Mouse (Mus musculus) fat pad, adult 2 months (tissue): Measurements from ENCODE around the gene Palld.
A peak's percentile ranks its signal among the peaks of the same experiment; 100 is the strongest.

Experiments
- DNase-seq: peaks from one replicate; pipeline ENCODE4 v3.0.0-alpha.2; 2011; ENCODE audit warnings: low read depth, low spot score; ENCODE audit errors: extremely low read depth

Gene Palld

GRCm38 (mm10) chr8:61868481-61868880 is 34.0 kb downstream of the Palld start:
- no peak for DNase-seq

DNA sequence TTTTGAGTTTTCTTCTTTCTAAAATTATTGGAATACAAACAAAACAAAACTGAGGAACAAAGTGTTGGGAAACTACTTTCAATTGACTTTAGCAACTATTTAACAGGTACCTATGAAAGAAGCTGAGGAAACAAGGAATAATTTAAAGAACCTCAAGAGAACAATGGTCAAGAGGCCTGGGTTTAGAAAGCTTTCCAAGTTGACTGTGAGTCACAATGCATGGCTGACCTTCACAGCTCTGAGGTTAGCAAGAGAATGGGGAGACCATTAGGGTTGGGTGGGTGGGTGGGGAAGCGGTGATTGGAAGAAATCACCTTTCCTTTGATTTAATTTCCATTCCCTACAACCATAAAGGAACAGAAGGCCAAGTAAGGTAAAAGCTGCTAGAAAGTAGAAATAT is 35.6 kb downstream of the Palld start:
- DNase-seq: no peak

GRCm38 (mm10) chr8:61865365-61865764 is 37.1 kb downstream of the Palld start:
- DNase-seq: no peak

GRCm38 (mm10) chr8:61851270-61851669 is 51.2 kb downstream of the Palld start:
- DNase-seq: no peak

DNA sequence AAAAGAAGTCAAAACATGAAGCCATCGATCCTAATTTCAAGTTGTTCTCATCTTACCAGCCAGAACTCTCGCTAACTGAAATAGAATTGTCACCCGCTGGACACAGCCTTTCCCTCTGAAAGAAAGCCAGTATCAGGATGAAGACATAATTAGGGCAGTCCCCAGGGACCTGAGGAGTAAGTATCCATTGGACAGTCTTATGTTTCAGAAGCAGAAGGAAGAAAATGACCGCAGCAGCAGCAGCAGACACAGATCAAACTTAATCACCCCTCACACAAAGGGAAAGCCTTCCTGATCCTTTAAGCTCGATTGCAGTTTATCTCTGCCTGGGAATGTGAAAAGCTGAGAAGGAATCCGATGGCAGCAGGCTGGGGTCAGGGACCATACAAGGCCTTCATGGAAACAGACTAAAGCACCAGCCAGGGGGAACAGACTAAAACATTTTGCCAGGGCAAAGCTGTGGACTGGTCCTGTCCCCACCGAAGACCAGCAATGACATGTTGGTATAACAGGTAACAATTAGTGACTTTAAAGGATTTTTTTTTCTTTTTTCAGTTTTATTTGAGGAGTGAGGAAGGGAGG is 53.8 kb downstream of the Palld start:
- no peak for DNase-seq

DNA sequence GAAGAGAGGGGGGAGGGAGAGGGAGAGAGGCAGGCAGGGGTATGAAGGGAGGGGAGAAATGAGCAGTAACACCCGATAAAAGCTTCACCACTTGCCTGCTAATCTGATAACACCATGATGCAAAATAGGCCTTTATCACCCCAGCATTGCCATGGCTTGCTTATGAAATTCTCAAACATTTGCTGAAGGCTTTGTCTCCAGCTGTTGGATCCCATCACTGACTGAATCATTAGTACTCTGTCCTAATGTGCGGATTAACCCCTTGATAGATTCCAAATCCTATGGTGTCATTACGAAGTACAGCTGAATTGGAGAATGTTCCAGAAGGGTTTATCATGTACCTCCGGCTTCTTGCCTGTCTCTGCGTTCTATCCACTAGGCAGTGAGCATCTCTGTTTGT is 55.0 kb downstream of the Palld start:
- DNase-seq: no peak

DNA sequence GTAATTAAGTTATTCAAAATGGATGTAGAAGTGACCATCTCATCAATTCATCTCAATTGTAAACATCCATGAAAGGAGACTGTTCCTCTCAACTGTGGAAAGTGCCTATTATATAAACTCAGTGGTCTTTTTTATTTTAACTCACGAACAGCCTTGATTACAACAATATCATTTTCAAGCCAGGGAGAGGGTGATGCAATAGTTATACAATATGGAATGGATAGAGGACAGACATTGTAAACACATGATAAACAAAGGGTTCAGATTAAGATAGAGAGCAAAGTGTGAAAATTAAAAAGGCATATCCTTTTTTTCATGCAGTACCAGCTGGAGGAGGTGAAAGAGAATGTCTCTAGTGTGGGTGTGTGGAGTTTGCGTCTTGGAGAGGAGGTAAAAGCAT is 57.5 kb downstream of the Palld start:
- DNase-seq: no peak

DNA sequence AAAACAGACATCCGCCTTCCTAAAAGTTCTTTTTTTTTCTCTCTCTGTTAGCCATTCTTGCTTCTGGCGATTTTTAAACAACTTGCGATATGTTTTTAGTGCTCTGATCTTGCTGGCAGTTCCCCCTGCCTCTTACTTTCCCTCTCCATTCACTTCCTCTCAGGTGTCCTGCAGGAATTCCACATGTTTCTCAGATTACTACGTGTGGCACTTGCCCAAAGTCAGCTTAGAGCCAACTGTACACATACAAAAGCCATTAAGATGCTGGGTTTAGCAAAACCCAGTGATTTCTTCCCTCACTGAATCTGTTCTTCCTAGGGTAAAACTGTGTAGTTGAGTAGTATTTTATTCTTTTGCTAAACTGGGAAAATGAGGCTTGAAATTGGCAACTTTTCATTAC is 57.9 kb downstream of the Palld start:
- no peak for DNase-seq

DNA sequence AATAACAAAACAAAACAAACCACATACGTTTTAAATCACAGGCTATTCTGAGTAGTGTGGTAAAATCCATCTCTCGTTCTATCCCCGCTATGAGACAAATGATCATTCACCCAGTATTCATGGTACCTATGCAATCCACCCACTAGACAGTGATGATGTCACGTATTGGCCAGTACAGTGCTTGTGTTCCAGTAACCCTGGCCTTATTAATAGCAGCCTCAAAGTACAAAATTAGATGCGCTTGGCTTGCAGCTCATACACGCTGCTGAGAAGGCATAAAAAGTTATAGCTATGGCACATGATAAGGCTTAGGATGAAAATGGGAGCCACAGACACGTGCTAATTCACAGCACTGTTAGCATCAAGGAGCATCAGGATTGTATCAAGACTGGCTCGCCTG is 58.7 kb downstream of the Palld start:
- no peak for DNase-seq

GRCm38 (mm10) chr8:61833211-61833610 is 69.3 kb downstream of the Palld start:
- DNase-seq: no peak

DNA sequence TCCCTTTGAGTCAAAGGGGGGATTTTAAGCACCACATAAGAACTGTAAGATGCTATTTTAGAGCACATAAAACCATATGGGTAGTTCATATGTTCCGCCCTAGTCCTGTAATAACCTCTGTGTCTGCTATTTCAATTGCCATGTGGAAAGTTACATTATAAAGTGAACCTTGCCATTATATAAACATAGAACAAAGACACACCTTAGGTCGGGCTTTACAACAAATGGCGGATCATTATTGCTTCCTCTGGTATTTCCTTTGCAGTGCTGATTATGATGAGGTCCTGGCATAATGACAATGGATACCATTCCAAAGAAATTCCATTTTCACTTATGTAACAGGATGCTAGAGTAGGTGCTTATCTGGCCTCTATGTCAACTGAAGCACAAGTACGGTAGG is 70.5 kb downstream of the Palld start:
- DNase-seq: no peak

DNA sequence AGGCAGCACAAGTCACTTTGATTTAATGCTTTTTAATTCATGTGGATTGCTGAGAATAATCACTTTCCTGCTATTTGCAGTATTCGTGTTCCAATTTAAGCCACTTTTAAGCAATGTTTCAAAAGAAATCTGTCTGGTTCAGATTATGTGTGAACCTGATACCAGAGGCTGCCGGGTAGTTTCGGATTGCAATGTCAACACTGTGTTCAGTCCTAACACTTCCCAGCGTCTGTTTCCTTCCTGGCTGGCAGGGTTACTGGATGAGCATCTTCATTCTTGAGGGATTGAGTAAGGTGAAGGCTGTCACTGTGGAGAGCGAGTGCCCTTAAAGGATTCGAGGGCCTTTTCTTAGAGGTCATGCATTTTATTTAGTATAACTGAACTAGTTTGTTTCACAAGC is 71.7 kb downstream of the Palld start:
- DNase-seq: no peak

GRCm38 (mm10) chr8:61824563-61824962 is 77.9 kb downstream of the Palld start:
- no peak for DNase-seq

DNA sequence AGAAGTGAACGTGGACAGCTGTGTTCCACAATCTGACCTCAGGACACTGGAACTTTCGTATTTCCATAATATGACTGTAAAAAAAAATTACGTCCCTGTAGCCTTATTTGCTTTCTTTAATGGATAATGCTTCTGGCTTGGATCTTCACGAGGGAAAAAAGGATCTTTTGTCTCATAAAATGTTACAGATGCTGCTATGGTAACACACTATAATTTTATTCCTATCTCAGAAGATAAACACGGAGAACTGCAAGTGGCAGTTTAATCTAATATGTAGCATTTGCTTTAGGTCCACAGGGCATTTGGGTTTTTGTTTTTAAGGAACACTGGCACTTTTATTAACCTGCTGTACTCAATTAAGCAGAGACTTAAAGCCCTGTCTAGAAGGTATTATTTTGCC is 79.3 kb downstream of the Palld start:
- DNase-seq: no peak

GRCm38 (mm10) chr8:61803764-61804163 is 98.7 kb downstream of the Palld start:
- DNase-seq: no peak

DNA sequence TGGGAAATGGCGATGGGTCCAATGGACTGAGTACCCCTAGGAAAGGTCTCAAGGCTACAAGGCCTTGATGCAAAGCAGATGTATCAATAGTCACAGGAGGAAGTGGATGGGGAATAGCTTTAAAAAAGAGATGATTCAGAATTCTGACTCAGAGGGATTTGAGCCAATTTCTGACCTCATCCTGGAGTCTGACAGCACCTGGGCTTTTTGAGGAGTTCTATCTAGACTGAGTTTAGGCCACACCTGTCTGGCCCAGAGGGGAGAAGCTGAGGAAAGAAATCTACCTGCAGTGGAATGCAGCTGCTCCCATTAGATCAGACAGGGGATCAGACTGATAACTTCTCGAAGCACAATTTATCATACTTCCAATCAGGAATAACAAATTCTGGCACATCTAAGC is 99.7 kb downstream of the Palld start:
- peak; percentile 25 for DNase-seq

DNA sequence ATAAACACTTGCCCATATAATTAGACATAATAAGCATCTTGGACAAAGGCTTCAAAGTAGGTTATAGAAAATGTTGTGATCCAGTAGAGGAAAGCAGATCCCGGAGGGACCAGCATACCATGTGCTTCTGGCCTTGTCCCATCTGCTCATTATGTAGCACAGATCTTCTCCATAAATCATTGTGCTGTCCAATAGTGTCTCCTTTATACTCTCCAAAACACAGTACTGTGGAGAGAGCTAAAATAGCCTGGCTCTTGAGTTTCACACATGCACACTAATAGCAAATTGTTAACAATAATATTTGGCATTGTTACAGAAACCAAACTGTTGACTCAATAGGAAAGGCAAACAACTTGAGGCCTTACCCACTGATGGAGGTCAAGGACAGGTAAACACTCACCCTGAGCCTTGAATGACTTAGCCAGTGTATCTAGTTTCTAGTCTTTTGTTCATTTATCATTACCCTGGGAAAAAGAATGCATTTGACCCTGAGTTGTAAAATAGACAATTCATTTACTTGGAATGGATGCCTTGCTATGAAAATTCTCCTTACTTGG is 105.0 kb downstream of the Palld start:
- DNase-seq: no peak

- no peak for DNase-seq
Measured at GRCm38 (mm10) chr8:61796537-61797050, 105.9 kb downstream of the Palld start.

DNA sequence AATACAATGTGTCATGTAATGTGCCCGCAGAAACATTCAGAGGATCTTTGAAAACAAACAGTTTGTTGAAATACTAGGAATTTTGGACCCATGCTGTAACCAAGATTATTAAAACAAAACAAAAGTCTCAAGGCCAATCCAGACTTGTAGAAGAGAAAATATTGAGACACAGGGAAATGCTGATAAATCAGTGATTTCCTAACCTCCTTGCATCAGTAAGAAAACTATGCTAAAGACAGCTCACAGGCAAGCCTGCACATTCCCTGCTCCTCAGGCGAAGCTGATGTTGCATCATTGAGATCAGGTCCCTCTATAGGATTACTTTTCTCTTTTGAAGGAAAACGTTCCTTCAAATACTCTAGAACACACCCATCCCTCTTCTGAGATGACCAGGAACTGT is 112.5 kb downstream of the Palld start:
- peak; percentile 90 for DNase-seq

GRCm38 (mm10) chr8:61789289-61789688 is 113.2 kb downstream of the Palld start:
- no peak for DNase-seq

DNA sequence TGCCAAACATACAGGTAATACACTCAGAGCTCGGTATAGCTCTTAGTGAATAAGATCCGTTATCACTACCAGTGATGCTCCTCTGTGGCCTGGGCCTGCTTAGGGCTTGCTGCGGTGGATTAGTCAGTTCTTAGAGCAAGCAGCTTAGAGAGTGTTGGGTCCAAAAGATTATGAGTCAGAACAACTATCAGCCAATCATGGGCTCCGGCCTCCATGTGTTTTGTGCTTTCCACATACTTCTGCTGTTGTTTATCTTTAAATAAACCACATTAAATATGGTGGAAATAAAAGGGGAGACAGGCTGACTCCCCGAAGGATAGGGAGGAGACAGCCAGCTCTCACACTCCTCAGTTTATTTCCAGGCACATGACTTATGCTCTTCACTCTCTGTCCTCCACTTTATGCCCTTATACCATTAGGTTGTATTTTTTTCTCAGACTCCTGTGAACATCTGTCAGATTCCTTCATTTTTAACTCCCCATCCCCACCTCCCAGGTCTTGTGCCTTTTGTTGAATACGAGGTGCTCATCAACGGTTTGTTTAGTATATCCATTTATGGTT is 119.5 kb downstream of the Palld start:
- DNase-seq: no peak

DNA sequence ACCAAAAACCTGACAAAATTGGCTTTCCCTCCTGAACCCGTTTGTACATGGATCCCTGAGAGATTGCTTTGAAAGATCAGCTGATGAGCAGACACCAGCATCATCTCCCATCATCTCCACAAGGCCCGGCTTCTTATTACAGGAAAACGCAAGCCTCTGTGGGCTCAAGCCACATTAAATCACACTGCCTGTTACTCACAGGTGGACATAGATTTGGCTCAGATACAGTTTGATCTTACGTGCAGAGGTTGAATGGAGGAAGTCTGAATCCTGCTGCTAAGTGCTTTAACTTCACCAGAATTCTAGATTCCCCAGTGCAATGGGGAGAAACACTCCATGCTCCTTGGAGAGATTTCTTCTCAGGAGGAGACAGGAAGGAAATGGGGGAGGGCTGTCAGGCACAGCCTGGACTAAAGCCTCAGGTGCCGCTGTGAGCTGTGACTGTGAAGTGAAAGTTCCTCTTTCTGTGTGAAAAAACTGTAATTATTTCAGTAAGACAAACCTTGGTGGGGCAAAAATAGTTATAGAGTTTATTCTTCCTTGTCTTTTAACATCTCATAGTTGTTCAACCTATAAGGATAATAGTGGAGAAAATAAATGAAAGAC is 121.7 kb downstream of the Palld start:
- DNase-seq: no peak
